Mouse (Mus musculus): Measurements from ENCODE around the gene Klf5. TPM values are rescaled to one million over a fixed set of nuclear protein-coding genes. Genes with fewer than 3 reads are reported as not detected.
A peak's percentile ranks its signal among the peaks of the same experiment; 100 is the strongest.

Klf5 gene
- polyA plus RNA-seq, 1 experiment from 2014 or later: 25.5 TPM

DNA sequence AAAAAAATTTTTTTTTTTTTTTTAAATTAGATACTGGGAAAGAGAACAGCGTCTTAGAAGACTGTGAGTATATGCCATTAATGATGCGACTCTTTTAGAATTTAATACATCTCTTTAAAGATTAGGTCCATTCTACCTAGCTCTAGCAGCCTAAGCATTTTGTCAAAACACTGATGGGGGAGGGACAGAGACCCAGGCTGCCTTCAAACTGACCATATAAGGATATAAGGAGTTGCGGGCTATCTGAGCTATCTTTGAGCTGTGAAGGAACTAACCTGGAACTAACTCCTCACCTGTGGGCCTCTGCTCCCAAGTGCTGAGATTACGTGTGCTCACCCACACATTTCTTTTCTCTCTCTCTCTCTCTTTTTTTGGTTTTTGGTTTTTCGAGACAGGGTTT is 6.3 kb upstream of the Klf5 start:
- Histone ChIP-seq H3K4me2 (no peak overlapping the region), H3K36me3 (no peaks in the 10 kb centered on the region), H3K4me1 (peaks cover 7% of the 10 kb centered on the region; the same call in 1 of the 2 replicates), H3K9ac (no peak overlapping the region), H3K27ac (no peak overlapping the region), H3K27me3 (peaks cover under 1% of the 10 kb centered on the region; the same call in 1 of the 2 replicates), H3K9me3 (no peaks in the 10 kb centered on the region), H3K4me3 (no peak overlapping the region)
- 89% methylated on average over 5 of the region's 5 CpGs for WGBS
- ATAC-seq (ENCODE audit: borderline replicate concordance, extremely low read depth, low FRiP score, low TSS enrichment): no peak

DNA sequence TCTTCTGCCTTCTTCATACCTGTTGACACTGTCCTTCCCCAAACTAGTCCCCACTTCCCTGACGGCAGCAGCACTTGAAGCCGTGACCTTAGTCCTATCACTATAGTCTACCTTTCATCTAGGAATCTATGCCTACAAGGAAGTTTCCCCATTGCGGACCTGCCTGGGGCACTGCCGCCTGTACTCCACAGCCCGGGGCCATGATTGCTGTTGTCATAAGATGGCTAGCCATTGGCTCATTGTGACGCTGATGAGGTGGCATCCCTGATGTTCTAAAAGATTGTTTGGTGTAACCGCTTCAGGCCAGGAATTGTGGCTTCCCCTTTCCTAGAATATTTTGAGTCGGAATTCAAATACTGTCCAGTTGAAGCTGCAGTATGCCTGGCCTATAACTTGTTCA is 4.1 kb upstream of the Klf5 start:
- ATAC-seq (ENCODE audit: borderline replicate concordance, extremely low read depth, low FRiP score, low TSS enrichment): no peak
- Histone ChIP-seq H3K27me3 (peaks cover 12% of the 10 kb centered on the region), H3K9me3 (no peaks in the 10 kb centered on the region), H3K4me2 (no peak overlapping the region), H3K36me3 (no peaks in the 10 kb centered on the region), H3K4me3 (no peak overlapping the region), H3K9ac (no peak overlapping the region), H3K27ac (no peak overlapping the region), H3K4me1 (peaks cover 14% of the 10 kb centered on the region)
- 86% methylated on average over 8 of the region's 8 CpGs for WGBS

DNA sequence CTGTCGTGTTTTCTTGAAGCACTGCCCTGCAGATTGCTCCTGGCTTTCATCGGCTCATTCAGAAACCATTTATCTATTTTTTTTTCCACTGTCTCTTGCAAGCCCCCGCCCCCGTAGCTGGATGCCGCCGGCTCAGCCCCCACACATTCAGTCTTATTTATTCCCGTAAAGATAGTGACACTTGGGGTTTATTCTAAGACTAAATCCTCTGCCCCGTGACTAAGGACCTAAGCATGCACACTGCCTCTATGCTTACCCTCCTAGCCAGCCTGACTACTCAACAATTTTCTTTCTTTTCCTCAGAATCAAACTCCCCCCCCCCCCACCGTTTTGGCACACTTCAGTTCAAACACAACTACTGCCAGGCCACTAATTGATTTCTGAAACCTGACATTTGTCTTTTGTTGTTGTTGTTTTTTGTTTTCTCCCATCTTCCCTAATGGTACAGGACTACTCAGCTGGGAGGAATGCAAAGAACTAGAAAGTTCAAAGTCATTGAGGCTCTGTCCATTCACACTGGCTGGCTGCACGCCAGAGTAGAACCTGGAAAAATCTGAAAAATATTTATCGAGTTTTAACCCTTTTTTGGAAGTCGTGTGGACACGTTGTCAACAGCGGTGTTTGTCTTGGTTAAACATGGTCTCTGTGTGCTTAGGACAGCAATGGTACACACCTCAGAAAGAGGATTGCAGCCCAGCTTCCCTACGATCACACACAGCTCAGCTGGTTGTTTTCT is 2.7 kb upstream of the Klf5 start:
- no peak overlapping the region for H3K4me3 ChIP-seq
- no peak overlapping the region for H3K27ac ChIP-seq
- WGBS: 27% methylated on average over 15 of the region's 15 CpGs
- H3K4me2 ChIP-seq: no peak overlapping the region; the same call in 1 of the 2 replicates
- H3K4me1 ChIP-seq: peaks cover 17% of the 10 kb centered on the region
- H3K9me3 ChIP-seq: no peaks in the 10 kb centered on the region
- no peak for ATAC-seq (ENCODE audit: borderline replicate concordance, extremely low read depth, low FRiP score, low TSS enrichment)
- H3K27me3 ChIP-seq: peaks cover 17% of the 10 kb centered on the region
- no peak overlapping the region for H3K9ac ChIP-seq
- H3K36me3 ChIP-seq: no peaks in the 10 kb centered on the region

DNA sequence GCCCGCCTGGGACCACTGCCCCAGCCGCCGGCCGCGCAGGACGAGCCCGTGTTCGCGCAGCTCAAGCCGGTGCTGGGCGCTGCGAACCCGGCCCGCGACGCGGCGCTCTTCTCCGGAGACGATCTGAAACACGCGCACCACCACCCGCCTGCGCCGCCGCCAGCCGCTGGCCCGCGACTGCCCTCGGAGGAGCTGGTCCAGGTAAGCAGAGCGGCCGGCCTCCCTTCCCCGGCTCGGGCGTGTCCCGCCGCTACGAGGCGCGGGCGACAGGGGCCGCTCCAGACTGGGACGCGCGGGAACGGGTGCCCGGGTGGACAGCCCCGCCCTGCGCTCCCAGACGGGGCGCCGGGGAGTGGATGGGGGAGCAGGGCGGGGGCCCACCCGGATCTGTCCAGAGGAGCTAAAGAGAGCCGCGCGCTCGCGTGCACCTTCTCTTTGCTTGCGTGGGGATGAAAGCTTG is 561 bp downstream of the Klf5 start:
- Histone ChIP-seq H3K4me1 (peaks cover 17% of the 10 kb centered on the region), H3K9ac (peak overlapping the region; percentile 71), H3K36me3 (no peaks in the 10 kb centered on the region), H3K4me3 (peak overlapping the region; percentile 82), H3K27ac (peak overlapping the region; percentile 85), H3K9me3 (no peaks in the 10 kb centered on the region), H3K27me3 (peaks cover 25% of the 10 kb centered on the region), H3K4me2 (peak overlapping the region; percentile 99)
- peak; percentile 63 for ATAC-seq (ENCODE audit: borderline replicate concordance, extremely low read depth, low FRiP score, low TSS enrichment)
- WGBS: under 1% methylated on average over 48 of the region's 60 CpGs

DNA sequence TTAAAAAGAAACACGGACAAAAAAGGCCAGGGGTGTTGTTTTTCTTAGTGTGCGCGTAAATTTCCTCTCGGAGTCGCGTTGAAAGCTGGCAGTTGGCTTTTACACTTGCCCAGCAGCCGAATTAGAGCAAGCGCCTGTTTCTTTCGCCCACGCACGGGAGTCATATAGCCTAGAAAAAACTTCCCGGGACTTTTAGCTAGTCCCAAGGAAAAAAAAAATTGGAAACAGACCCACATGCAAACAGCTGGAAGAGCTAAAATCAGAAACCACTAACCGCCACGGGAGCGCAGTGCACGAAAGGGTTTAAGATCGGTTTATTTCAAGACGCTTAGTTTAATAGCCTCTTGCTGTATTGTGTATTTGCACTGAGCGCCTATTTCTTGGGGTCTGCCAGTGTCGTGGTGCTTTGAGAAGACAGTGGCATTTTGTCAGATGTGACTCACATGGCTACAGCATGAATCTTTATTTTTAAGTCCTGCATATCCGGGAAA is 1.3 kb downstream of the Klf5 start:
- 0 out of 2 replicates have a peak overlapping the region, but pooled peaks have one; percentile 18 for H3K27ac ChIP-seq

DNA sequence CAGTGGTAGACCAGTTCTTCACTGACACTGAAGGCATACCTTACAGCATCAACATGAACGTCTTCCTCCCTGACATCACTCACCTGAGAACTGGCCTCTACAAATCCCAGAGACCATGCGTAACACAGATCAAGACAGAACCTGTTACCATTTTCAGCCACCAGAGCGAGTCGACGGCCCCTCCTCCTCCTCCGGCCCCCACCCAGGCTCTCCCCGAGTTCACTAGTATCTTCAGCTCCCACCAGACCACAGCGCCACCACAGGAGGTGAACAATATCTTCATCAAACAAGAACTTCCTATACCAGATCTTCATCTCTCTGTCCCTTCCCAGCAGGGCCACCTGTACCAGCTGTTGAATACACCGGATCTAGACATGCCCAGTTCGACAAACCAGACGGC is 3.0 kb downstream of the Klf5 start:
- Histone ChIP-seq H3K4me2 (peak overlapping the region; percentile 99; the same call in 1 of the 2 replicates), H3K4me1 (peaks cover 9% of the 10 kb centered on the region), H3K9ac (no peak overlapping the region), H3K27me3 (peaks cover 25% of the 10 kb centered on the region), H3K4me3 (peak overlapping the region; percentile 82; the same call in 1 of the 2 replicates), H3K9me3 (no peaks in the 10 kb centered on the region), H3K36me3 (no peaks in the 10 kb centered on the region), H3K27ac (no peak overlapping the region)
- ATAC-seq (ENCODE audit: borderline replicate concordance, extremely low read depth, low FRiP score, low TSS enrichment): no peak
- 58% methylated on average over 11 of the region's 11 CpGs for WGBS

More for the DNA sequence above, 1.3 kb downstream of the Klf5 start:
- no peak for ATAC-seq (ENCODE audit: borderline replicate concordance, extremely low read depth, low FRiP score, low TSS enrichment)
- H3K4me2 ChIP-seq: peak overlapping the region; percentile 99
- H3K9ac ChIP-seq: peak overlapping the region; percentile 71
- no peaks in the 10 kb centered on the region for H3K36me3 ChIP-seq
- WGBS: 4% methylated on average over 21 of the region's 21 CpGs
- H3K9me3 ChIP-seq: no peaks in the 10 kb centered on the region
- H3K4me3 ChIP-seq: peak overlapping the region; percentile 82
- peaks cover 25% of the 10 kb centered on the region for H3K27me3 ChIP-seq
- peaks cover 17% of the 10 kb centered on the region for H3K4me1 ChIP-seq

DNA sequence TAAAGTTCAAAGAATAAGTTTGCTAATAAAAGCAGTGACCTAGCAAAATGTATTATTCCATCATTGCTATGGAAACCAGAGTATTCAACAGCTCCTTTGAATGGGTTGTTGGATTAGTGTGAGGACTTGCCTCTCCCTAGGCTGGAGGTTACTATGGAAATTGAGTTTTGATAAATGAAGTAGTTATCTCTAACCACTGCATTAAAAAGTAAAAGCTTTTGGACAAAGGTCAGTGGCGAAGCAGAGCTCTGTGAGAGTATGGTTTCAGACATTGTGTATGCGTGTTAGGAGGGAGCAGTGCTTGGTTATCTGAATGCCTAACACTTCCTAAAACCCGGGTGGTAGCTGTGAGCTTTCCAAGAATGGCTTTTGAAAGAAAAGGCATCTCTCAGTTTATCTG is 5.9 kb downstream of the Klf5 start:
- peaks cover 3% of the 10 kb centered on the region for H3K4me1 ChIP-seq
- H3K27ac ChIP-seq: no peak overlapping the region
- H3K27me3 ChIP-seq: peaks cover 13% of the 10 kb centered on the region; the same call in 1 of the 2 replicates
- ATAC-seq (ENCODE audit: borderline replicate concordance, extremely low read depth, low FRiP score, low TSS enrichment): no peak
- no peak overlapping the region for H3K4me2 ChIP-seq
- no peaks in the 10 kb centered on the region for H3K36me3 ChIP-seq
- WGBS: 60% methylated on average over 3 of the region's 3 CpGs
- H3K9me3 ChIP-seq: no peaks in the 10 kb centered on the region
- H3K4me3 ChIP-seq: no peak overlapping the region
- no peak overlapping the region for H3K9ac ChIP-seq

DNA sequence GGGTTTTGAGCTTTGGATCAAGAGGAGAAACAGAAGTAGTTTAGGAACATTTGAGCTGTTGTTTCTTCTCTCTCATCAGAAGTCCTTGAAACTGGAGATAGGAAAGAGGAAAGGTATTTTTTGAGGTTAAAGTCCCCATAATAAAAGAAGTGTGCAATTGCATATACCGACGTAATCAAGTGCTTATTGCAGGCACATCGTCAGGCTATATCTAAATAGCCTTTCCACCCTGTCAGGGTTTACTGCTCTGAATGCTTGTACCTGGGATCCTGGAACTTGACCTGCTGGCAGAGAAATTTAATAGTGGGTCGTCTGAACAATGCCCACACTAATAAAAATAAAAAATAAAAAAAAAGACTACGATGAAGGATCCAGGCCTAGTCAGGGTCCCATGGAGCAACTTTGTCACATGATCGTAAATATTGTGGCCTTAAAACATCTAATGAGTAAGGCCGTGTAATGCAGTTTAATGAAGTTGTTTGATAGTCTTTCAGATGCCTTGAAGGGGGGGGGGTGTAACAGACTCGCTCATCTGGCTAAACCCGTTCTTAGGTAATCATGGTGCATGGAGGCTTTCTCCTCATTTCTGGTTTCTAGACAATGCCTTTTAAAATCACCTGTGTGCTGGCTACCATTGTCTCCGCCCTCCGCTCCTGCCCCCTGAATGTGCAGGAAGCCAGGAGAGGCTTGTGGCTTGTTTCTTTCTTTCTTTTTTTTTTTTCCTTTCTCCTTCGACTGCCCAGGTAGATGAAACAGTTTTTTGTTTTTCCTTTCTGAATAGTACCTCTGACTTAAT is 6.7 kb downstream of the Klf5 start:
- Histone ChIP-seq H3K9ac (no peak overlapping the region), H3K9me3 (no peaks in the 10 kb centered on the region), H3K4me2 (no peak overlapping the region), H3K36me3 (no peaks in the 10 kb centered on the region), H3K4me3 (no peak overlapping the region), H3K27me3 (peaks cover 10% of the 10 kb centered on the region; the same call in 1 of the 2 replicates), H3K4me1 (peaks cover 7% of the 10 kb centered on the region; the same call in 1 of the 2 replicates), H3K27ac (peak overlapping the region; percentile 4; the same call in 1 of the 2 replicates)
- no peak for ATAC-seq (ENCODE audit: borderline replicate concordance, extremely low read depth, low FRiP score, low TSS enrichment)
- WGBS: 67% methylated on average over 12 of the region's 12 CpGs

DNA sequence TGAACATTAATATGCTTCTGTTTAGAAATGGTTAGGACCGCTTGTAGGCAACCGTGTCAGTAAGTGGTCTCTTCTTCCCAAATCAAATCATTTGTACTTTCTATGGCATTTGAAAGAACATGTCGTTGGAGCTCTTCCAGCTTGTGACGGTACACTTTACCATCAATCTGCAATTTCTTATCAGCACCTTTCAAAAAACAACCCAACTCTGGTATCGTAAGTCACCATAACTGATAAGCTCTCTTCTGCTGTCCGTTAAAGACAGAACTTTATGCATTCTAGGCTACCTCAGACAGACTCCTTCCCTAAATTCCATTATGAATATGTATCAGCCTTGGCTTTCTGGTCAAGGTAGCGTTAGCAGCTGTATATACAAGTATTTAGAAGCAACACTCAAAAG is 7.9 kb downstream of the Klf5 start:
- peaks cover 7% of the 10 kb centered on the region; the same call in 1 of the 2 replicates for H3K4me1 ChIP-seq
- peaks cover 4% of the 10 kb centered on the region; the same call in 1 of the 2 replicates for H3K27me3 ChIP-seq
- no peak overlapping the region for H3K9ac ChIP-seq
- H3K27ac ChIP-seq: no peak overlapping the region
- WGBS: 41% methylated on average over 7 of the region's 7 CpGs
- ATAC-seq (ENCODE audit: borderline replicate concordance, extremely low read depth, low FRiP score, low TSS enrichment): no peak
- H3K9me3 ChIP-seq: no peaks in the 10 kb centered on the region
- no peaks in the 10 kb centered on the region for H3K36me3 ChIP-seq
- H3K4me3 ChIP-seq: no peak overlapping the region
- no peak overlapping the region for H3K4me2 ChIP-seq

DNA sequence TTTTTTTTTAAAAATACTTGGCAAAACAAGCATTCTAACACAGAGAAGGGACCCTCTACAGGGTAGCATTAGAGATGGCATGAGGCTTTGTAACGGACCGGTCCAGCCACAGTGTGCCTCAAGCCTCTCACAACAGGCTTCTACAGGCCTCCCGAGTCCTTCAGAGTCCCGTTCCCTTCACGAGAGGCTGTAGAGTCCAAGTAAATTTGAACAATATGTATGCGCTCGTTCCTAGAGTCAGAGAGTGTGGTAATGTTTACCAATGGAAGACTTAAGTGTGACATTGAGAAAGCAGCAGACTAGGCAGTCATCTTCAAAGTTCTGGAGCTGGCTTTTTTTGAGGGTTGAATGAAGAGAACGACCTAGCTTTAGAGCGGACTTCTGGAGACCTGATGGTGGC is 11.1 kb downstream of the Klf5 start:
- 71% methylated on average over 9 of the region's 9 CpGs for WGBS
- H3K27me3 ChIP-seq: no peaks in the 10 kb centered on the region
- H3K4me2 ChIP-seq: no peak overlapping the region
- H3K36me3 ChIP-seq: peaks cover 7% of the 10 kb centered on the region; the same call in 1 of the 2 replicates
- no peak for ATAC-seq (ENCODE audit: borderline replicate concordance, extremely low read depth, low FRiP score, low TSS enrichment)
- H3K4me3 ChIP-seq: no peak overlapping the region
- no peak overlapping the region for H3K27ac ChIP-seq
- H3K4me1 ChIP-seq: peaks cover 7% of the 10 kb centered on the region; the same call in 1 of the 2 replicates
- H3K9ac ChIP-seq: no peak overlapping the region
- no peaks in the 10 kb centered on the region for H3K9me3 ChIP-seq

DNA sequence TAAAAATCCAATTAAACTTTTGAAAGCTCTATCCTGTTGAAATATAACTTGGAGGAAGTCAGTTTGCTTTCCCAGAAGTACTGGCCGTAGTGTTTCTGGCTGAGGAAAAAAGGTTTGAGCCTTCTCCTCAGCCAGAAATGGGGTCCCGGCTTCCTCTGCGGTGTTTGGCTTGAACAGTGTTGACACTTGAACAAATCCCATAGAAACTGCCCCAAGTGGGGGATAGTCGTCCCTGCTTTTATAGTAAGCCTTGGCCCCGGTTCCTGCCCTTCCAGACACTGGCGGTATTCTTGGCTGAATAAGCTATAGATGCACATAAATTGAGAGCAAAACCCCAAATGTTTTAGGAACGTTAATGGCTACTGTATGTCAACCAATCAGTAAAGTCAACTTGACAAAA is 11.9 kb downstream of the Klf5 start:
- H3K9ac ChIP-seq: no peak overlapping the region
- WGBS: 62% methylated on average over 7 of the region's 7 CpGs
- ATAC-seq (ENCODE audit: borderline replicate concordance, extremely low read depth, low FRiP score, low TSS enrichment): no peak

More for the DNA sequence above, 11.9 kb downstream of the Klf5 start:
- Histone ChIP-seq H3K36me3 (peaks cover 7% of the 10 kb centered on the region; the same call in 1 of the 2 replicates), H3K4me3 (no peak overlapping the region), H3K27ac (no peak overlapping the region), H3K27me3 (no peaks in the 10 kb centered on the region), H3K9me3 (no peaks in the 10 kb centered on the region), H3K4me2 (no peak overlapping the region), H3K4me1 (peaks cover 7% of the 10 kb centered on the region; the same call in 1 of the 2 replicates)
